Mouse (Mus musculus): Measurements from ENCODE around the gene Ppp1r27. TPM values are rescaled to one million over a fixed set of nuclear protein-coding genes. Genes with fewer than 3 reads are reported as not detected.

Gene Ppp1r27
- total RNA-seq (2023), result not detected

DNA sequence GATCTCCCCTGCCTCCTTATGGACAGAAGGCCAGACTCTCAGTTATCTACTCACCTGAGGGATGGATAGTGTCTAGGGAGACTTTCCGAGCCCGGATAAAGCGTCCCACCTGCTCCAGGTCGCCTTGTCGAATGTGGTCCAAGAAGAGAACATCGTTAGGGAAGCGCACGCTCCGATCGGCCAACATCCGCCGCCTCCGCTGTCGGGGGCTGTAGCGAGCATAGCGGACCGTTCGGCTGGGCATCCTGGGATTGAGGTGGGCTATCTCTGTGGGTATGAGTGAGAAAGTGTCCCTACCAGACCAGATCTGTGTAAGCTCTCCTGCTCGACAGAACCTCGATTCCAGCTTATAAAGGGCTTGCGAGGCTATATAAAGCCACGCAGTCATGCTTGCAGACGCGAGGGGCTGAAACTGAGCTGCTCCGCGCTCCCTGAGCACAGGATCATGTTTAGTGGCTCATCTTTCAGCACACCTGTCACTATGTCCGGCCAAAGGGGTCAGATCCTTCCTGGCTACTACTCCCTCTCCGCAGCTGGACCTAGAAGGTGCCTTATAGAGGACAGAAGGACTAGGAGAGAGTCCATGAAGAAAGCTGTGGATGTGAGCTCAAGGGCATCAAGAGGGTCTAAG, at the start of gene Ppp1r27:
Gene Ppp1r27, minus strand, starts transcription at position 323 of the 631 bp plus-strand sequence.

GRCm38 (mm10) chr11:120598283-120598989, 47.5 kb upstream of the Ppp1r27 start, which contains the start of the genes Alyref and Anapc11:
Gene Alyref (minus strand): TSS chr11:120598365.
Gene Anapc11 (plus strand): TSS chr11:120598421.

GRCm38 (mm10) chr11:120581490-120582267, 30.7 kb upstream of the Ppp1r27 start, which contains the start of gene Arhgdia:
Gene Arhgdia (minus strand): TSS chr11:120581624.

GRCm38 (mm10) chr11:120572752-120573584, 22.0 kb upstream of the Ppp1r27 start, which contains the start of gene P4hb:
Gene P4hb (minus strand): TSS chr11:120573253.

DNA sequence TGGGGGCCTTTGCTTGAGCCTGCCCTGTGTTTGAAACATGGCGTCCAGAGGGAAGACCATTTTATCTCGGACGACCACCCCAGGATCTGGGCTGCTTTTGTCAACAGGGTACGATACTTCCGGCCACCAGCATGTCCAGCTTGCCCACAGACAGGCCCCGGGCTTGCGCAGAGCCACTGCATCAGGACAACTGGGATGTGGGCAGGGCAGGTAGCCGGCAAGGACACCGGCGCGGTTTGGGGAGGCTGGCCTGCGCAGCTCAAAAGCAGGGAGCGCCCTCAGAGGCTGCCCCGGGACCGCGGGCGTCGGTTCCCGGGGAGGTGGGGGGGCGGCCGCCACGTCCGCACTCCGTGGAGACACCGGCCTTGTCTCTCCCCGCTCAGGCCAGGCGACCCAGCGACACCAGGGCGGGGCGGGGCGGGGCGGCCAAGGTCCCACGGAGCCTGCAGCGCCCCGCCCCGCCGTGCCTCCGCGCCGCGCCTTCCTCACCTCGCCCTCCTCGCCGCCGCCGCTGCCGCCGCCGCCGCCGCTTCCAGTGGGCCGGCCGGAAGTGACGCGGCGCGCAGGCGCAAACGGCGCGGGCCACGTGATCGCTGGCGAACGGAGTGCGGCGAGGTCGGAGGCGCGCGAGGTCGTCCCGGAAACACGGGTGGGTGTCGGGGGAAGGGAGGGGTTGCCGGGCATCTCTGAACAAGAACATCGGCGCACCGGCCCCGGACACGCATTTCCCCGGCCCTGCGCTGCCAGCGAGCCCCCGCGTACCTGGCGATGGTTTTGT, 1.6 kb downstream of the Ppp1r27 start, which contains the start of gene Mcrip1:
Gene Mcrip1, minus strand, starts transcription at position 560 of the 778 bp plus-strand sequence.

DNA sequence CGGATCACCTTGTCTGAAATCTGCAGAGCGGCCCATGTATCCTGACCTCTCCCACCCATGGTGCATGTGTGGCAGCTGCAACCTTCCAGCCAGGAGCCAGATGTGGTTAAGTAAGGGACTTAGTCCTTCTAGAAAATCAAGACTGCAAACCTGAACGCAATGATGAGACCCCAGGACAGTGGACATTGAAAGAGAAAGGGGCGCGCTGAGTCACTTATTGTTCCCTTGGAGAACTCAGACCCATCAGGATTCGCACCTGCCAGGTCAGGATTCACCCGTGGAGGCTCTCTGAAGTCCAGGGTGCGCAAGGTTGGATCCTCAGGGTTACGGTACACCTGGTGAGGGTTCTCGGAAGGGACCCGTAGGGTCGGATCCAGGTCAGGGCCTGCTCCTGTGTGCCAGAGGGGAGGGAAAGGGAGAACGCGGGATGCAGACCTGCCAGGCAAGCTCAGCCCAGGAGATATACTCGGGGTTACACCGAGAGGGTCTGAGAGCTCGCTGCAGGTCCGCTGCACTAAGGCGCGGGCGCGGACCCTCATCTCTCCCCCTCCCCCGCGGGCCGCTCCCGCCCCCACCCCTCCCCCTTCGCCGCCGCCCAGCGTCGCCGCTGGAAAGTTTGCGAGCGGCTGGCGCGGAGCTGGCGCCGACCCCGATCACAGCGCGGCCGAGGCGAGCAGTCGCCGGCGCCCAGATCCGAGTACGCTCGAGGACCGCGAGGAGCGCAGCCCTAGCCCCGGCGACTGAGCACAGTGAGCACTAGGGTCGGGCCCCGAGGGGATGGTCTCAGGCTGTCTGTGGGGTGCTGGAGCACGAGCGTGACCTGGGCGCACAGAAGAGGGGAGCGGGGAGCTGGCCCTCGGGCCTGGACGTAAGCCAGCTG, 20.6 kb downstream of the Ppp1r27 start, which contains the start of gene Gcgr:
Gene Gcgr, plus strand, starts transcription at position 615 of the 880 bp plus-strand sequence.

Other genes with a start within 250 kb of the Ppp1r27 start
- gene Actg1, start 202.6 kb downstream of the Ppp1r27 start, total RNA-seq (2023), result 1,148 TPM
- 1.1 TPM for gene Fscn2, start 189.6 kb downstream of the Ppp1r27 start, total RNA-seq (2023)
- 25.7 TPM for gene Faap100, start 172.4 kb downstream of the Ppp1r27 start, total RNA-seq (2023)
- 58.8 TPM for gene Nploc4, start 113.4 kb downstream of the Ppp1r27 start, total RNA-seq (2023)
- gene Tspan10, start 108.5 kb downstream of the Ppp1r27 start, total RNA-seq (2023), result 57.3 TPM
- gene Pde6g, start 97.6 kb downstream of the Ppp1r27 start, total RNA-seq (2023), result 0.67 TPM
- gene Oxld1, start 93.1 kb downstream of the Ppp1r27 start, total RNA-seq (2023), result 3.7 TPM
- 35.0 TPM for gene Ccdc137, start 93.0 kb downstream of the Ppp1r27 start, total RNA-seq (2023)
- 12.6 TPM for gene Arl16, start 83.5 kb downstream of the Ppp1r27 start, total RNA-seq (2023)
- gene Mrpl12, start 66.5 kb downstream of the Ppp1r27 start, total RNA-seq (2023), result 32.6 TPM
- gene Slc25a10, start 59.3 kb downstream of the Ppp1r27 start, total RNA-seq (2023), result 9.1 TPM
- not detected for gene Gcgr, start 20.4 kb downstream of the Ppp1r27 start, total RNA-seq (2023)
- gene Mcrip1, start 1.4 kb downstream of the Ppp1r27 start, total RNA-seq (2023), result 37.9 TPM
- gene P4hb, start 22.1 kb upstream of the Ppp1r27 start, total RNA-seq (2023), result 114 TPM
- gene Arhgdia, start 30.5 kb upstream of the Ppp1r27 start, total RNA-seq (2023), result 372 TPM
- 104 TPM for gene Alyref, start 47.2 kb upstream of the Ppp1r27 start, total RNA-seq (2023)
- gene Anapc11, start 47.3 kb upstream of the Ppp1r27 start, total RNA-seq (2023), result 57.5 TPM
- 6.0 TPM for gene Npb, start 57.3 kb upstream of the Ppp1r27 start, total RNA-seq (2023)
- 152 TPM for gene Pcyt2, start 66.8 kb upstream of the Ppp1r27 start, total RNA-seq (2023)
- gene Sirt7, start 74.1 kb upstream of the Ppp1r27 start, total RNA-seq (2023), result 96.6 TPM
- gene Mafg, start 82.5 kb upstream of the Ppp1r27 start, total RNA-seq (2023), result 53.1 TPM
- gene Pycr1, start 92.6 kb upstream of the Ppp1r27 start, total RNA-seq (2023), result 2.8 TPM
- not detected for gene Myadml2, start 97.0 kb upstream of the Ppp1r27 start, total RNA-seq (2023)
- gene Notum, start 110.0 kb upstream of the Ppp1r27 start, total RNA-seq (2023), result not detected
- gene Aspscr1, start 121.8 kb upstream of the Ppp1r27 start, total RNA-seq (2023), result 106 TPM
- 18.0 TPM for gene Cenpx, start 162.6 kb upstream of the Ppp1r27 start, total RNA-seq (2023)
- gene Lrrc45, start 162.8 kb upstream of the Ppp1r27 start, total RNA-seq (2023), result 31.1 TPM
- gene Rac3, start 170.3 kb upstream of the Ppp1r27 start, total RNA-seq (2023), result 1.1 TPM
- gene Dcxr, start 176.1 kb upstream of the Ppp1r27 start, total RNA-seq (2023), result 3.0 TPM
- not detected for gene Cbr2, start 181.0 kb upstream of the Ppp1r27 start, total RNA-seq (2023)
- 22.0 TPM for gene Hmga1b, start 211.7 kb upstream of the Ppp1r27 start, total RNA-seq (2023)
- gene Rfng, start 233.1 kb upstream of the Ppp1r27 start, total RNA-seq (2023), result 12.3 TPM
- gene Gps1, start 233.1 kb upstream of the Ppp1r27 start, total RNA-seq (2023), result 56.1 TPM
- gene Dus1l, start 245.3 kb upstream of the Ppp1r27 start, total RNA-seq (2023), result 51.9 TPM